Mouse (Mus musculus) lung, embryonic 16.5 days (tissue): ENCODE data around the gene Sec14l4. TPM values are rescaled to one million over a fixed set of nuclear protein-coding genes. Genes with fewer than 3 reads are reported as not detected.
"Not testable (repeated sequence)": the region's sequence is repeated elsewhere in the genome, so short reads cannot be mapped to it uniquely, and the experiment has no call there.

ENCODE experiments used
- ATAC-seq: fragments of 200-750 bp; cut with Nextera tagmentation; 2 replicates; pipeline ENCODE4 v1.8.0; 2017; ENCODE audit warnings: low read depth, mild to moderate bottlenecking, moderate library complexity
- H3K27ac ChIP-seq: fragments of 300-500 bp; sonication (generic); 2 replicates; pipeline ENCODE4 v1.5.1; 2014; ENCODE audit warnings: mild to moderate bottlenecking, control low read depth, low read length
- H3K27me3 ChIP-seq: fragments of 300-500 bp; sonication (generic); 2 replicates; pipeline ENCODE4 v1.6.1; 2014; ENCODE audit warnings: low read depth, low read length, mixed read lengths; ENCODE audit not compliant: control insufficient read depth, insufficient read depth
- H3K36me3 ChIP-seq: fragments of 300-500 bp; sonication (generic); 2 replicates; pipeline ENCODE4 v1.6.1; 2014; ENCODE audit warnings: low read length; ENCODE audit not compliant: control insufficient read depth, insufficient read depth
- H3K4me1 ChIP-seq: fragments of 300-500 bp; sonication (generic); replicated peaks from 2 replicates; pipeline ENCODE4 v1.6.1; 2014; ENCODE audit warnings: low read length, mixed read lengths; ENCODE audit not compliant: control insufficient read depth, insufficient read depth
- H3K4me2 ChIP-seq: fragments of 300-500 bp; sonication (generic); 2 replicates; pipeline ENCODE4 v1.6.1; 2014; ENCODE audit warnings: low read depth, low read length, control low read depth
- H3K4me3 ChIP-seq: fragments of 300-500 bp; sonication (generic); 2 replicates; pipeline ENCODE4 v1.5.1; 2014; ENCODE audit warnings: mild to moderate bottlenecking, low read length, control low read depth
- H3K9ac ChIP-seq: fragments of 300-500 bp; sonication (generic); 2 replicates; pipeline ENCODE4 v1.6.1; 2014; ENCODE audit warnings: low read length, control low read depth
- H3K9me3 ChIP-seq: fragments of 300-500 bp; sonication (generic); 2 replicates; pipeline ENCODE4 v1.6.1; 2016; ENCODE audit warnings: low read length; ENCODE audit not compliant: control insufficient read depth
- WGBS: fragments of 180-500 bp; shearing (Covaris S2); extraction: QIAGEN DNeasy Blood & Tissue Kit; methylation state at CpG from one replicate; pipeline ENCODE4 v1.1.7; 2014; 5-methylcytosine and 5-hydroxymethylcytosine counted together
- polyA plus RNA-seq: library from polyadenylated mRNA; unstranded; fragments of >200 nt; fragmentation: Nextera tagmentation; extraction: Ambion mirVana; gene quantifications from 2 replicates; pipeline ENCODE4 v1.2.1, GENCODE M21; 2015

Sec14l4 gene
- polyA plus RNA-seq, 1 experiment from 2014 or later: 24.1 TPM

GRCm38 (mm10) chr11:4022111-4022510 is 9.2 kb upstream of the Sec14l4 start:
- WGBS: 89% methylated on average over 13 of the region's 13 CpGs
- H3K9me3 ChIP-seq, H3K27ac ChIP-seq, H3K9ac ChIP-seq, H3K4me3 ChIP-seq, H3K36me3 ChIP-seq, ATAC-seq, H3K4me1 ChIP-seq, H3K27me3 ChIP-seq, H3K4me2 ChIP-seq: not testable (repeated sequence)

- H3K4me3 ChIP-seq: no peak overlapping the region
- WGBS: 64% methylated on average over 2 of the region's 2 CpGs
- H3K4me1 ChIP-seq: no peaks in the 10 kb centered on the region
- no peaks in the 10 kb centered on the region for H3K9me3 ChIP-seq
- no peak for ATAC-seq
- no peak overlapping the region for H3K4me2 ChIP-seq
- no peak overlapping the region for H3K9ac ChIP-seq
- H3K27me3 ChIP-seq: no peaks in the 10 kb centered on the region
- no peaks in the 10 kb centered on the region for H3K36me3 ChIP-seq
- no peak overlapping the region for H3K27ac ChIP-seq
These were observed 7.9 kb upstream of the Sec14l4 start for GRCm38 (mm10) chr11:4023321-4023720.

GRCm38 (mm10) chr11:4027066-4027465 is 4.2 kb upstream of the Sec14l4 start:
- Histone ChIP-seq H3K9me3 (no peaks in the 10 kb centered on the region), H3K4me1 (no peaks in the 10 kb centered on the region), H3K27me3 (no peaks in the 10 kb centered on the region), H3K4me3 (no peak overlapping the region), H3K36me3 (no peaks in the 10 kb centered on the region), H3K9ac (no peak overlapping the region), H3K4me2 (no peak overlapping the region), H3K27ac (no peak overlapping the region)
- WGBS: 69% methylated on average over 8 of the region's 8 CpGs
- ATAC-seq: no peak

- H3K36me3 ChIP-seq: no peaks in the 10 kb centered on the region
- no peak overlapping the region for H3K4me2 ChIP-seq
- WGBS: 62% methylated on average over 9 of the region's 9 CpGs
- no peaks in the 10 kb centered on the region for H3K4me1 ChIP-seq
- H3K27ac ChIP-seq: no peak overlapping the region
- no peaks in the 10 kb centered on the region for H3K27me3 ChIP-seq
- no peak overlapping the region for H3K9ac ChIP-seq
- ATAC-seq: no peak
- no peak overlapping the region for H3K4me3 ChIP-seq
- no peaks in the 10 kb centered on the region for H3K9me3 ChIP-seq
These were observed 3.5 kb upstream of the Sec14l4 start for GRCm38 (mm10) chr11:4027561-4028334.

GRCm38 (mm10) chr11:4029343-4029742 is 1.9 kb upstream of the Sec14l4 start:
- Histone ChIP-seq H3K4me2 (no peak overlapping the region), H3K4me3 (no peak overlapping the region), H3K27ac (no peak overlapping the region), H3K4me1 (no peaks in the 10 kb centered on the region), H3K27me3 (no peaks in the 10 kb centered on the region), H3K9ac (no peak overlapping the region), H3K9me3 (no peaks in the 10 kb centered on the region), H3K36me3 (no peaks in the 10 kb centered on the region)
- WGBS: 73% methylated on average over 4 of the region's 4 CpGs
- ATAC-seq: no peak

- no peak; the same call in 1 of the 2 replicates for ATAC-seq
- no peaks in the 10 kb centered on the region for H3K36me3 ChIP-seq
- H3K27me3 ChIP-seq: no peaks in the 10 kb centered on the region
- H3K4me3 ChIP-seq: peak overlapping the region; percentile 29
- H3K9me3 ChIP-seq: no peaks in the 10 kb centered on the region
- peak overlapping the region; percentile 93 for H3K27ac ChIP-seq
- H3K4me1 ChIP-seq: no peaks in the 10 kb centered on the region; the same call in 1 of the 2 replicates
- 23% methylated on average over 12 of the region's 12 CpGs for WGBS
- peak overlapping the region; percentile 36 for H3K9ac ChIP-seq
- peak overlapping the region; percentile 48 for H3K4me2 ChIP-seq
These were observed 699 bp downstream of the Sec14l4 start for GRCm38 (mm10) chr11:4031961-4032360.

- Histone ChIP-seq H3K27ac (no peak overlapping the region), H3K9ac (no peak overlapping the region), H3K4me1 (no peaks in the 10 kb centered on the region; the same call in 1 of the 2 replicates), H3K9me3 (no peaks in the 10 kb centered on the region), H3K4me3 (no peak overlapping the region), H3K36me3 (no peaks in the 10 kb centered on the region), H3K4me2 (no peak overlapping the region), H3K27me3 (no peaks in the 10 kb centered on the region)
- no peak for ATAC-seq
- WGBS: 66% methylated on average over 7 of the region's 7 CpGs
These were observed 2.2 kb downstream of the Sec14l4 start for GRCm38 (mm10) chr11:4033471-4033870.

- Histone ChIP-seq H3K27ac (no peak overlapping the region), H3K36me3 (no peaks in the 10 kb centered on the region), H3K9ac (no peak overlapping the region), H3K9me3 (no peaks in the 10 kb centered on the region), H3K4me1 (no peaks in the 10 kb centered on the region; the same call in 1 of the 2 replicates), H3K4me3 (no peak overlapping the region), H3K4me2 (no peak overlapping the region), H3K27me3 (no peaks in the 10 kb centered on the region)
- 84% methylated on average over 4 of the region's 4 CpGs for WGBS
- no peak for ATAC-seq
These were observed 2.9 kb downstream of the Sec14l4 start for GRCm38 (mm10) chr11:4034169-4034568.

- no peaks in the 10 kb centered on the region; the same call in 1 of the 2 replicates for H3K4me1 ChIP-seq
- no peak for ATAC-seq
- 56% methylated on average over 18 of the region's 18 CpGs for WGBS
- H3K9me3 ChIP-seq: no peaks in the 10 kb centered on the region
- H3K36me3 ChIP-seq: no peaks in the 10 kb centered on the region
- H3K27ac ChIP-seq: no peak overlapping the region
- H3K4me3 ChIP-seq: no peak overlapping the region
- H3K4me2 ChIP-seq: no peak overlapping the region
- H3K27me3 ChIP-seq: no peaks in the 10 kb centered on the region
- H3K9ac ChIP-seq: no peak overlapping the region
These were observed 4.0 kb downstream of the Sec14l4 start for GRCm38 (mm10) chr11:4035116-4035892.
